Mouse (Mus musculus) ES-Bruce4 (cell line): ENCODE measurements around the gene Agmat. TPM values are rescaled to one million over a fixed set of nuclear protein-coding genes. Genes with fewer than 3 reads are reported as not detected.

Experiments
- H3K27ac ChIP-seq: 2 replicates; pipeline ENCODE4 v1.5.1; 2012; ENCODE audit warnings: low read length, inconsistent platforms; ENCODE audit not compliant: insufficient read depth
- H3K27me3 ChIP-seq: 2 replicates; pipeline ENCODE4 v1.6.1; 2012; ENCODE audit warnings: mild to moderate bottlenecking, low read length, inconsistent platforms; ENCODE audit not compliant: control insufficient read depth, poor library complexity, insufficient read depth, severe bottlenecking
- H3K36me3 ChIP-seq: 2 replicates; pipeline ENCODE4 v1.6.1; 2012; ENCODE audit warnings: inconsistent platforms, mild to moderate bottlenecking, low read length, moderate library complexity; ENCODE audit not compliant: control insufficient read depth, poor library complexity, insufficient read depth, severe bottlenecking
- H3K4me1 ChIP-seq: one replicate; pipeline ENCODE4 v1.8.1; 2011; ENCODE audit warnings: low read length; ENCODE audit not compliant: control insufficient read depth, insufficient read depth
- H3K4me3 ChIP-seq: 2 replicates; pipeline ENCODE4 v1.5.1; 2011; ENCODE audit warnings: low read depth, mild to moderate bottlenecking, low read length
- H3K9ac ChIP-seq: 2 replicates; pipeline ENCODE4 v1.6.1; 2012; ENCODE audit warnings: low read depth, mild to moderate bottlenecking, inconsistent platforms; ENCODE audit not compliant: poor library complexity, severe bottlenecking
- H3K9me3 ChIP-seq: replicated peaks from 2 replicates; pipeline ENCODE4 v1.6.1; 2012; ENCODE audit warnings: mild to moderate bottlenecking, low read length, inconsistent platforms; ENCODE audit not compliant: control insufficient read depth, poor library complexity, insufficient read depth, severe bottlenecking
- CTCF ChIP-seq: IDR thresholded peaks from one replicate; pipeline ENCODE4 v1.8.1; 2011; ENCODE audit warnings: low read depth, low read length
- EP300 ChIP-seq: IDR thresholded peaks from 2 replicates; pipeline ENCODE4 v1.6.1; 2011; ENCODE audit warnings: low read depth, low read length; ENCODE audit not compliant: insufficient read depth
- POLR2A ChIP-seq: IDR thresholded peaks from one replicate; pipeline ENCODE4 v1.8.1; 2011; ENCODE audit warnings: low read length; ENCODE audit not compliant: insufficient read depth
- polyA plus RNA-seq: library from polyadenylated mRNA; stranded (reverse); fragments of >200 nt; gene quantifications from 2 replicates; pipeline ENCODE4 v1.2.4, GENCODE M21; 2011; ENCODE audit warnings: low read depth; ENCODE audit not compliant: missing spikeins, insufficient read depth, insufficient read length

Gene Agmat
- polyA plus RNA-seq, 1 experiment = not detected

GRCm38 (mm10) chr4:141741856-141742255 lies 4.6 kb upstream of the Agmat start:
- no peak overlapping the region for H3K27ac ChIP-seq
- peaks cover 4% of the 10 kb centered on the region for H3K9me3 ChIP-seq
- no peak overlapping the region for H3K4me3 ChIP-seq
- H3K9ac ChIP-seq = no peak overlapping the region
- TF ChIP-seq CTCF (no peak), EP300 (no peak), POLR2A (no peak)
- H3K4me1 ChIP-seq = no peaks in the 10 kb centered on the region
- no peaks in the 10 kb centered on the region for H3K27me3 ChIP-seq
- no peaks in the 10 kb centered on the region for H3K36me3 ChIP-seq

- Histone ChIP-seq H3K27ac (no peak overlapping the region), H3K27me3 (no peaks in the 10 kb centered on the region), H3K36me3 (no peaks in the 10 kb centered on the region), H3K4me3 (no peak overlapping the region), H3K4me1 (no peaks in the 10 kb centered on the region), H3K9ac (no peak overlapping the region), H3K9me3 (peaks cover 4% of the 10 kb centered on the region)
- TF ChIP-seq POLR2A (no peak), CTCF (no peak), EP300 (no peak)
These were observed 4.1 kb upstream of the Agmat start for GRCm38 (mm10) chr4:141742381-141742780.

GRCm38 (mm10) chr4:141749557-141749956 lies 3.1 kb downstream of the Agmat start:
- H3K27me3 ChIP-seq = no peaks in the 10 kb centered on the region
- no peak overlapping the region for H3K4me3 ChIP-seq
- H3K36me3 ChIP-seq = no peaks in the 10 kb centered on the region
- H3K9ac ChIP-seq = no peak overlapping the region
- no peaks in the 10 kb centered on the region for H3K9me3 ChIP-seq
- TF ChIP-seq POLR2A (no peak), CTCF (no peak), EP300 (no peak)
- no peak overlapping the region for H3K27ac ChIP-seq
- H3K4me1 ChIP-seq = peaks cover 2% of the 10 kb centered on the region

GRCm38 (mm10) chr4:141750826-141751225 lies 4.4 kb downstream of the Agmat start:
- no peaks in the 10 kb centered on the region for H3K9me3 ChIP-seq
- H3K4me1 ChIP-seq = peaks cover 2% of the 10 kb centered on the region
- H3K4me3 ChIP-seq = no peak overlapping the region
- no peaks in the 10 kb centered on the region for H3K36me3 ChIP-seq
- H3K9ac ChIP-seq = no peak overlapping the region
- no peak overlapping the region for H3K27ac ChIP-seq
- TF ChIP-seq CTCF = no peak
- TF ChIP-seq EP300 = no peak
- no peak for TF ChIP-seq POLR2A
- H3K27me3 ChIP-seq = no peaks in the 10 kb centered on the region

GRCm38 (mm10) chr4:141751419-141752075 lies 5.1 kb downstream of the Agmat start:
- peaks cover 2% of the 10 kb centered on the region for H3K4me1 ChIP-seq
- no peak overlapping the region for H3K27ac ChIP-seq
- H3K27me3 ChIP-seq = no peaks in the 10 kb centered on the region
- TF ChIP-seq EP300 (no peak), CTCF (no peak), POLR2A (no peak)
- H3K9ac ChIP-seq = no peak overlapping the region
- no peak overlapping the region for H3K4me3 ChIP-seq
- H3K9me3 ChIP-seq = no peaks in the 10 kb centered on the region
- H3K36me3 ChIP-seq = no peaks in the 10 kb centered on the region

GRCm38 (mm10) chr4:141752076-141752421 lies 5.6 kb downstream of the Agmat start:
- TF ChIP-seq POLR2A (no peak), CTCF (no peak), EP300 (no peak)
- peaks cover 2% of the 10 kb centered on the region for H3K4me1 ChIP-seq

More at GRCm38 (mm10) chr4:141752076-141752421, 5.6 kb downstream of the Agmat start:
- Histone ChIP-seq H3K4me3 (no peak overlapping the region), H3K36me3 (no peaks in the 10 kb centered on the region), H3K27me3 (no peaks in the 10 kb centered on the region), H3K27ac (no peak overlapping the region), H3K9ac (no peak overlapping the region), H3K9me3 (no peaks in the 10 kb centered on the region)
